Mouse (Mus musculus) kidney, postnatal 0 days (tissue): Measurements from ENCODE around the gene Ubqln4. TPM values are rescaled to one million over a fixed set of nuclear protein-coding genes. Genes with fewer than 3 reads are reported as not detected.

Experiments
- ATAC-seq: fragments of 200-750 bp; cut with Nextera tagmentation; replicated peaks from 2 replicates; pipeline ENCODE4 v1.8.0; 2017; ENCODE audit warnings: low read depth, moderate number of reproducible peaks, moderate TSS enrichment, moderate library complexity; ENCODE audit not compliant: low FRiP score
- DNase-seq: peaks from one replicate; pipeline ENCODE4 v3.0.0-alpha.2; 2016; ENCODE audit warnings: low spot score
- H3K27ac ChIP-seq: fragments of 300-500 bp; sonication (generic); 2 replicates; pipeline ENCODE4 v1.5.1; 2014; ENCODE audit warnings: mild to moderate bottlenecking
- H3K27me3 ChIP-seq: fragments of 300-500 bp; sonication (generic); 2 replicates; pipeline ENCODE4 v1.6.1; 2014; ENCODE audit warnings: low read length, mixed read lengths; ENCODE audit not compliant: insufficient read depth
- H3K36me3 ChIP-seq: fragments of 300-500 bp; sonication (generic); 2 replicates; pipeline ENCODE4 v1.6.1; 2014; ENCODE audit warnings: low read length, mixed read lengths; ENCODE audit not compliant: insufficient read depth
- H3K4me1 ChIP-seq: fragments of 300-500 bp; sonication (generic); replicated peaks from 2 replicates; pipeline ENCODE4 v1.6.1; 2014; ENCODE audit warnings: antibody characterized with exemption, low read length, mixed read lengths; ENCODE audit not compliant: insufficient read depth
- H3K4me2 ChIP-seq: fragments of 300-500 bp; sonication (generic); 2 replicates; pipeline ENCODE4 v1.6.1; 2014; ENCODE audit warnings: mild to moderate bottlenecking, low read length, moderate library complexity, mixed read lengths
- H3K4me3 ChIP-seq: fragments of 300-500 bp; sonication (generic); replicated peaks from 2 replicates; pipeline ENCODE4 v1.5.1; 2014; ENCODE audit warnings: low read depth, low read length
- H3K9ac ChIP-seq: fragments of 300-500 bp; sonication (generic); 2 replicates; pipeline ENCODE4 v1.6.1; 2014; ENCODE audit warnings: low read depth, low read length
- H3K9me3 ChIP-seq: fragments of 300-500 bp; sonication (generic); replicated peaks from 2 replicates; pipeline ENCODE4 v1.6.1; 2016; ENCODE audit warnings: low read length, inconsistent platforms, mixed read lengths
- CTCF ChIP-seq: IDR thresholded peaks from 2 replicates; pipeline ENCODE4 v1.5.1; 2016; ENCODE audit warnings: antibody characterized with exemption, low read depth, mild to moderate bottlenecking, moderate library complexity
- WGBS: fragments of 180-500 bp; shearing (Covaris S2); extraction: QIAGEN DNeasy Blood & Tissue Kit; methylation state at CpG from one replicate; pipeline ENCODE4 v1.1.7; 2014; 5-methylcytosine and 5-hydroxymethylcytosine counted together
- polyA plus RNA-seq: library from polyadenylated mRNA; unstranded; fragments of >200 nt; fragmentation: Nextera tagmentation; extraction: Ambion mirVana; gene quantifications from 2 replicates; pipeline ENCODE4 v1.2.1, GENCODE M21; 2015

The Ubqln4 gene
- polyA plus RNA-seq, 1 experiment from 2014 or later = 35.1 TPM

DNA sequence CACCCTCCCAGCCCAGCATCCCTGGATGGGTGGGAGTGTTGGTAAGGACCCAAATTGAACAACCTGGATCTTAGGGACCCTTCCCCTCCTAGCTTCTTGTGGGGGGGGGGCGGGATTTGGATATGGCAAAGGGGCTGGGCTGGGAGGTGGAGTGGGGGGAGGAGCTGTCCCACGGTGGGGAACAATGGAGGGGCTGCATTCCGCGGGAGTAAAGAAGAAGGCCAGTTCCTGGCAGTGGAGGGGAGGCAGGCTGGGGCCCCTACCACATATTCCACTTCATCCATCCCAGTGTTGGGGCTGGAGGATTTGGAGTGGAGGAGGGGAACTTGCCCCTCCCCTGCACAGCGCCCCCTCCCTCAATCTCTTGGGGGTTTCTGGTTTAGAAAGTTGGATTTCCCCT, 19.9 kb upstream of the Ubqln4 start:
- no peak for ATAC-seq
- no peak for DNase-seq

DNA sequence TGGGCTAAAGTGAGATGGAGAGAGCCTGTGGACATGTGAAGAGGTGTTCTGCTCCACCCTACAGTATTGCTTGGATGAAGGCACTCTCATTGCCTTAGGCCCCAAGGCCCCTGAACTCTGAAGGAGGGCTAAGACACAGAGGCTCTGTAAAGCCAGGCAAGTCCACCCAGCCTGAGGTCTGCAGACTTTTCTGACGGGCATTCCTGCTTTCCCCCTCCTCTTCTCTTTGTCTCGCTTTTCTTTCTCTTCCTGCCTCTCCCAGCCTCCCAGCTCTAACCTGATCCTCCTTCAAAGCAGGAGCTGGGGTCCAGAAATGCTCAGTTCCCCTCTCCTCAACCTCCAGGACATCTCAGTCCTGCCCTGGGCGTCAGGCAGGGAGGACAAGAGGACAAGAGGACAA, 18.6 kb upstream of the Ubqln4 start:
- peaks cover 18% of the 10 kb centered on the region; the same call in 1 of the 2 replicates for H3K36me3 ChIP-seq
- DNase-seq (no peak), ATAC-seq (no peak)
- H3K4me1 ChIP-seq = peaks cover 48% of the 10 kb centered on the region
- H3K27me3 ChIP-seq = no peaks in the 10 kb centered on the region
- peak overlapping the region; percentile 40; the same call in 1 of the 2 replicates for H3K27ac ChIP-seq
- 0 out of 2 replicates have a peak overlapping the region, but pooled peaks have one; percentile 9 for H3K4me3 ChIP-seq
- no peak for TF ChIP-seq CTCF
- 27% methylated on average over 3 of the region's 3 CpGs for WGBS
- H3K9me3 ChIP-seq = no peaks in the 10 kb centered on the region
- H3K4me2 ChIP-seq = peak overlapping the region; percentile 89
- H3K9ac ChIP-seq = peak overlapping the region; percentile 37; the same call in 1 of the 2 replicates

More for the DNA sequence above, 19.9 kb upstream of the Ubqln4 start:
- WGBS = 2% methylated on average over 4 of the region's 5 CpGs
- no peaks in the 10 kb centered on the region for H3K27me3 ChIP-seq
- no peak for TF ChIP-seq CTCF
- H3K9ac ChIP-seq = peak overlapping the region; percentile 92
- H3K4me3 ChIP-seq = peak overlapping the region; percentile 85
- H3K36me3 ChIP-seq = peaks cover 16% of the 10 kb centered on the region; the same call in 1 of the 2 replicates
- peak overlapping the region; percentile 89 for H3K4me2 ChIP-seq
- no peaks in the 10 kb centered on the region for H3K9me3 ChIP-seq
- H3K27ac ChIP-seq = peak overlapping the region; percentile 96; the same call in 1 of the 2 replicates
- peaks cover 57% of the 10 kb centered on the region for H3K4me1 ChIP-seq

DNA sequence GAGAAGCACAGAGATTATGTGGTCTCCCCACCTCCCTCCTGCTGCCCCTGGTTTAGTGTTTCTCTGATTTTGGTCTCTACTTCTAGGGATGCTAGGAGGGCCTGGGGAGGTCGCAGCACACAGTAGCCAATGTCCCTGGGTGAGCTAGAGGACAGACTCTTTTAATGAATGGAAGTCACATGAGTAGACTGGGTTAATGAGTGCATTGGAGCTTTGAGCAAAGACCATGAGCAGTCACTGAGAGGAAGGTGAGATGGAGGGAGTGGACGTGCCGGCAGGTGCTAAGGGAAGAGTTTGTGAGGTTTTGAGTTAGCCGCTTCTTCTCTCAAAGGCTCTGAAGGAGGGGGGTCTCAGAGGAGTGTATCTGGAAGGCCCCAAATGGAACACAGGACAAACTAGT, 18.0 kb upstream of the Ubqln4 start:
- H3K27ac ChIP-seq = no peak overlapping the region; the same call in 1 of the 2 replicates

DNA sequence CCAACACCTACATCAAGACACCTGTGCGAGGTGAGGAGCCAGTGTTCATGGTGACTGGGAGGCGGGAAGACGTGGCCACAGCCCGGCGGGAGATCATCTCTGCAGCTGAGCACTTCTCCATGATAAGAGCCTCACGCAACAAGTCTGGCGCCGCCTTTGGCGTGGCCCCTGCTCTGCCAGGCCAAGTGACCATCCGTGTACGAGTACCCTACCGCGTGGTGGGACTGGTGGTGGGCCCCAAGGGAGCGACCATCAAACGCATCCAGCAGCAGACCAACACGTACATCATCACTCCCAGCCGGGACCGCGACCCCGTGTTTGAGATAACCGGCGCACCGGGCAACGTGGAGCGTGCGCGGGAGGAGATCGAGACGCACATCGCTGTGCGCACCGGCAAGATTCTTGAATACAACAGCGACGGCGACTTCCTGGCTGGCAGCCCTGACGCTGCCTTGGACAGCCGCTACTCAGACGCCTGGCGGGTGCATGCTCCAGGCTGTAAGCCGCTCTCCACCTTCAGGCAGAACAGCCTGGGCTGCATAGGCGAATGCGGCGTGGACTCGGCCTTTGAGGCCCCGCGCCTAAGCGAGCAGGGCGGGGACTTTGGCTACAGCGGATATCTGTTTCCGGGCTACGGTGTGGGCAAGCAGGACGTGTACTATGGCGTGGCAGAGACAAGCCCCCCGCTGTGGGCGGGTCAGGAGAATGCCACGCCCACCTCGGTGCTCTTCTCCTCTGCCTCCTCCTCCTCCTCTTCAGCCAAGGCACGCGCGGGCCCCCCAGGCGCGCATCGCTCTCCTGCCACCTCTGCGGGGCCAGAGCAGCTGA, 17.2 kb upstream of the Ubqln4 start:
- ATAC-seq = peak; percentile 25; the same call in 1 of the 2 replicates
- H3K27me3 ChIP-seq = no peaks in the 10 kb centered on the region
- DNase-seq = peak; percentile 83
- H3K4me3 ChIP-seq = peak overlapping the region; percentile 21
- peaks cover 18% of the 10 kb centered on the region; the same call in 1 of the 2 replicates for H3K36me3 ChIP-seq
- peak overlapping the region; percentile 89 for H3K4me2 ChIP-seq
- no peaks in the 10 kb centered on the region for H3K9me3 ChIP-seq
- H3K27ac ChIP-seq = peak overlapping the region; percentile 26; the same call in 1 of the 2 replicates
- WGBS = 8% methylated on average over 64 of the region's 64 CpGs
- TF ChIP-seq CTCF = no peak
- peak overlapping the region; percentile 23; the same call in 1 of the 2 replicates for H3K9ac ChIP-seq
- peaks cover 40% of the 10 kb centered on the region for H3K4me1 ChIP-seq

More for the DNA sequence above, 18.0 kb upstream of the Ubqln4 start:
- DNase-seq (peak; percentile 57), ATAC-seq (no peak)
- Histone ChIP-seq H3K4me2 (peak overlapping the region; percentile 89), H3K9me3 (no peaks in the 10 kb centered on the region), H3K36me3 (peaks cover 18% of the 10 kb centered on the region; the same call in 1 of the 2 replicates), H3K4me1 (peaks cover 43% of the 10 kb centered on the region), H3K4me3 (0 out of 2 replicates have a peak overlapping the region, but pooled peaks have one; percentile 9), H3K27me3 (no peaks in the 10 kb centered on the region), H3K9ac (0 out of 2 replicates have a peak overlapping the region, but pooled peaks have one; percentile 37)
- 44% methylated on average over 4 of the region's 4 CpGs for WGBS
- no peak for TF ChIP-seq CTCF

DNA sequence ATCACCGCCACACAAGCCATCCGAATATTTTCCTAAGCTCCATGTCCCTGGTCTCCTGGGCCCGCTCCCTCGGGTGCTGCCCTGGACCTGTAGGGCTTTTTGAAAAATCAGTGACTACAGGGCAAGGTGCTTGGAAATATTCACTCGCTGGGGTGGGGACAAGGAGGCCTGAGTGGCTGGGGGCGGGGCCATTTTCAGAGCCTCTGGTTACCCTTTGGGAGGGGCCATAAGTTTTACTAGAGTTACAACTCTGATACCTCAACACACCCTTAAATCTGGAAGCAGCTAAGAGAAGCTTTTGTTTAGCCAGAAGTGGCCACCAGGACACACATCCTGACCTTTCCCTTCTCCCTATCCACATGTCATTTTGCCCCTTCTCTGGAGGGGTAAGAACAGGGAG, 16.4 kb upstream of the Ubqln4 start:
- Histone ChIP-seq H3K9me3 (no peaks in the 10 kb centered on the region), H3K9ac (peak overlapping the region; percentile 23; the same call in 1 of the 2 replicates), H3K4me2 (peak overlapping the region; percentile 89), H3K4me3 (no peak overlapping the region), H3K27me3 (no peaks in the 10 kb centered on the region), H3K4me1 (peaks cover 40% of the 10 kb centered on the region), H3K27ac (no peak overlapping the region), H3K36me3 (peaks cover 18% of the 10 kb centered on the region; the same call in 1 of the 2 replicates)
- no peak for TF ChIP-seq CTCF
- DNase-seq (no peak), ATAC-seq (no peak)
- WGBS = 59% methylated on average over 6 of the region's 6 CpGs
